Mouse (Mus musculus): ENCODE measurements around the gene Lamc3.

GRCm38 (mm10) chr2:31923645-31924044, 36.6 kb downstream of the Lamc3 start:
- TF ChIP-seq CTCF (IDR thresholded peaks at IDR 0.05; ENCODE audit: low read depth), result no peak
- TF ChIP-seq EP300 (IDR thresholded peaks at IDR 0.05; ENCODE audit: low read depth), result no peak
